Mouse (Mus musculus) embryo, embryonic 11 days (tissue): ENCODE measurements around the gene Mast4.

Source experiments
- DNase-seq: peaks from one replicate; pipeline ENCODE4 v3.0.0-alpha.2; 2015

Gene Mast4

GRCm38 (mm10) chr13:103315113-103315708, 19.1 kb downstream of the Mast4 start:
- no peak for DNase-seq

GRCm38 (mm10) chr13:103308296-103308695, 26.0 kb downstream of the Mast4 start:
- DNase-seq, result no peak

GRCm38 (mm10) chr13:103303826-103304225, 30.5 kb downstream of the Mast4 start:
- DNase-seq, result no peak

GRCm38 (mm10) chr13:103302508-103302907, 31.8 kb downstream of the Mast4 start:
- peak; percentile 15 for DNase-seq

DNA sequence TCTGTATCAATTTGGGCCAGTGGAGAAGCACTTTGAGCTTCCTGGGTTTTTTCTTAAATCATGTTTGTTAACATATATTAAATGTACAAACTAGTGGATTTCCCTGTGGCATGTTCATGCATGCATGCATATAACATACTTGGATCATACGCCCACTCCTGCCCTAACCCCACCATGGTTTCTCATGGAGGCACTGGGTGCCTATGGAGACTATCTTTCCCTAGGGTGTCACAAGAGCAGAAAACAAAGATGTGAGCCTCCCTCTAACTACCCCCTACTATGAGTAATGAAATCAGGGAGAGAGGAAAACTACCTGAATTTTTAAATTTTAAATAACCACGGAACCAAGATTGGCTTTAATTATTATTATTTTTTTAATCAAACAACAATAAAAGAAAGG, 32.2 kb downstream of the Mast4 start:
- DNase-seq, result no peak

GRCm38 (mm10) chr13:103294424-103294823, 39.9 kb downstream of the Mast4 start:
- DNase-seq, result no peak

DNA sequence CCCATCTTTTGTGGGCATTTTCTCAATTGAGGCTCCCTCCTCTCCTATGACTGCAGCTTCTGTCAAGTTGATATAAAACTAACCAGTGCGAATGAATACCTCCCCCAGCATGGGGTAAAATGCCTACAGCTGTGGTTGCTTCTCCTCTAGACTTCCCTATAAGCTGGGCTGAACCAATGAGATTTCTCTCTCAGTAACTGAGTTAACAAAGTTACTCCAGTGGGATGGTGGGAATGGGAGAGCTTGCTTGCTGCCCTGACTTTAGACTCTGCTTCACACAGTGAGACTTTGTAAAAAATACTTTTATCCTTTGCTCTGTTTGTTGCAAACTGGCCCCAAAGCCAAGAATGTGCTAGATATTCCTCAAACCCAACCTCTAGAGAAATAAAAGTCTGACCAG, 41.2 kb downstream of the Mast4 start:
- DNase-seq, result peak; percentile 26

DNA sequence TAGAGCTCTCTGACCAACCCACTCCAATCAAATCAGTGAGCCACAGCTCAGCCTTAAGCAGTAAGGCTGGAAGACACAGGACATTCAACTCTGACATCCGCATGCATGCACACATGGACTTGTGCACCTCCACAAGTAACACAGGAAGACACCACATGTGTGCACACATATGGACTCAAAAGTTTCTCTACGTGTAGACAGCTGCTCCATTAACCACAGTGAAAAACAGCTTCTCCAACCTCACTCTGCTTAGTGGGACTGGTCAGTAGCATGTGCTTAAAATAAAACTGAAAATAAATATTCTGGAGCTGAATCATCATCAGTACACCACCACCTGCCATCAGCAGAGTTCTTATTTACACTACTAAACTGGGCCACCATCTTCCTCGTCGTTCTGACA, 43.2 kb downstream of the Mast4 start:
- no peak for DNase-seq

DNA sequence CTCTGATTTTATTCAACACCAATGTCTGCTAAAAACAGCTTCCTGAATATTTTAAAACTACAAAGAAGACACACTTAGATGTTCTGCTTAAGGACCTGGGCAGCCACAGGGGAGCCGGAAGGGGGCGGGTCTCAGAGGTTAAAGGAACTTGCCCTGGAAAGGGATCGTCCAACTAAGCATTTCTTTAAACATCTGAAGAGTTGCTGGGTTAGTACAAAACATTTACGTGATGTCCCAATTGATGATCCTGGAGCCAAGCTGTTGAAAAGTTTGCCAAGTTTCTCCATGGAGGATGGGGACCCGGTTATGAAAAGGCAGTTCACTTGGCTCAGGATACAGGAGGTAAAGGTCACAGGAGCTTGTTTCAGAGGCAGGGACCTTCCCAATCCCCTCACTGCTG, 48.5 kb downstream of the Mast4 start:
- DNase-seq, result no peak

DNA sequence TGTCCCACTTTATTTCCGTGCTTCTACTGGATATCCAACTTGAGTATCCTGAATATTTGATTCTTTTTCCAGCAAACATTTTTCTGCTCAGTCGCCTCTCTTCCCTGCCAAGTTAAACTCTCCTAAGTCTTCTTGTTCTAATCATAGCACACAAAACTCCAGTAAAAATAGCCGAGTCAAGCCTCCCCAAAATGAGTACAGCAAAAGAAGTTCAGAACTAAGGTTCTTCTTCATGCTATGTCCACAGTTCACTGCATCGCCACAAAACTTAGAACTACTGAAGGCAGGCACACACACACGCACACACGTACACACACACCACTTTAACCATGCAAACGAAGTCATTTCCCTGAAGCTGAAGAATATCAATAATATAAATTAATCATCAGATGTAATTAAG, 49.3 kb downstream of the Mast4 start:
- no peak for DNase-seq

DNA sequence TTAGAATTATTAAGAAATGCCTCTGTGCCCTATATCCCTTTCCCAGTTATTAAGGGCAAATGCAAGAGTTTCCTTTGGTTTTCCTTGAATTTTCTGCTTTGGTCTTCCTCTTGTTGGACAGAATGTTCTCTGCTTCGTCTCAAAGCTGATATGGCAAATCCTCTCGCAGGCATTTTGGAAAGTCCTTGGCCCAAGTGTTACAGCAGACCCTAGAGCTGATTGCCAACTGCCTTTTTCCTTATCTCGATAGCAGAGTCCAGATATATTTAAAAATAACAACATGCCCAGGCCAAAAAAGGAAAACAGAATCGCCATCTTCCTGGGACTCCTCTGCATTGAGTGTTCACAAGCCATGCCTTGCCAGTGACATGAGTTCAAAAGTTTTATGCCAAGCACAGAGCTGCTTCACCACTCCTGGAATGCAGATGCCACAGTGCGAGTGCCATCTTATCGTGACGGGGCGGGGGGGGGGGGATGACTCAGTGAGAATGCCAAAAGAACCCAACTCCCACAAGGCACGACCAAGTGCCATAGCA, 63.4 kb downstream of the Mast4 start:
- DNase-seq, result no peak

DNA sequence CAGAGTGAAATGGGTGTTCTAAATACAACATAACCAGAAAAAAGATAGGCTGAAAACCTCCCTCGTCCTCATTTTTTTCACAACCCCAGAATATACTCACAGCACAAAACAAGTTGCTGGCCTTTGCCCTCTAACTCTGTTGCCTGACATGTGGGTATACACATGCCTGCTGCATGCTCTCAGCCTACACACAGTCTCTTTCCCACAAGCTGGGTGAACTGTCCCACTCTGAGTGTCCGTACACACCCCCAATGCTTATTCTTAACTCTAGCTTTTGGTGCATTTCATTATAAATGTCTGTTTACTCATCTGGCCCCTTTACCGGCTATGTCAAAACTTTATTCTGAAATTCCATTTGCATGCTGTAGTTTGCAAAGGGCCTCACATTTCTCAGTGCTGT, 71.6 kb downstream of the Mast4 start:
- no peak for DNase-seq

GRCm38 (mm10) chr13:103262061-103262460, 72.2 kb downstream of the Mast4 start:
- no peak for DNase-seq

- no peak for DNase-seq
Observed at GRCm38 (mm10) chr13:103260414-103260813, 73.9 kb downstream of the Mast4 start.

DNA sequence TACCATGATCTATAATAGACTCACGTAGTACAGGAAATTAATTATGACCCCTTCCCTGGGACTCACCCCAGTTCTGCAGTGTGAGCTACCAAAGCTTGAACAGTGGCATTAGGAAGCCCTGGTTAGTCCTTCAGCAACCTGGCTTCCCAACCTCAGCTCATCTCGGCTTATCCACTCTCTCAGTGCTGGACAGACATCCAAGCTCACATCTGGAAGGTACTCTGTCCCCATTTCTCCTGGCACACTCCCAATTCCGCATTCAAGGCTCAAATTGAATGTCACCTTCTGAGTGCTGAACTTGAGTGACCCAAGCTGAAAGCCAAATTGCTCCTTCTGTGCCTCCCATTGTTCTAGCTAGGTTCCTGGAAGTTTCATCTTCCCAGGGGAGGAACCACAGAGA, 76.2 kb downstream of the Mast4 start:
- no peak for DNase-seq

- DNase-seq, result no peak
Observed at GRCm38 (mm10) chr13:103254861-103255260, 79.4 kb downstream of the Mast4 start.

- DNase-seq, result no peak
Observed at GRCm38 (mm10) chr13:103253077-103253476, 81.2 kb downstream of the Mast4 start.

GRCm38 (mm10) chr13:103248102-103249054, 85.9 kb downstream of the Mast4 start:
- DNase-seq, result peak; percentile 43

DNA sequence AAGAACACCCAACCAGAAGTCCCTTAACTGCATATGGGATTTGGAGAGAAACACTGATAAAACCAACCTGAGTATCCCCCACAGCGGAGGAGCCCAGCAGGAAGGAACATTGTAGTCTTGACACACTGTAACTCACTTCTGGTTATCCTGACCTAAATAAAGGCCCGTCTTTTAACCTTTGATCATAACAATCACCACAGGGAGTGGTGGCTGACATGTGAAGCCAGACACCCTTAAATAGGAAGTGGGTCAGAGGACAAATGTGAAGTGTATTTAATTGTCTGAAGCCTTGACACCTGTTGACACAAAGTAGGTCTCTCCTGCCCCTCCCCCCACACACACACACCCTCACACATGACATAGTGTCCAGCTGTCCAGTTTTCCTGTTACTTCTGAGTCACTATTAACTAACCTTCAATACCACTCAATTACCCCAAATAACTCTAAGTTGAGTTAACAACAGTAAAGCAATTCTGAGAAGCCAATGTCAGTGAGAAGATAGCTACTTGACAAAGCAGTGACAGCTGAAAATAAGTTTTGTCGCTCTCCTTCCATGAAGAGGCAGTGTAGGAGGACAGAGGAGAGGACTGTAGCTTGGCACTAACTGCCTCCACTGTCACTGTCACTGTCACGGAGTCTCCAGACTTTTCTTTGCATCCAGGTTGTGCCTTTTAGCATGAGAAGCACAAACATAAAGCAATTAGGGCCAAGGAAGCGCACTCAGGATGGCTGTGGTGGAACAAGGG, 87.2 kb downstream of the Mast4 start:
- no peak for DNase-seq

- DNase-seq, result no peak
Observed at GRCm38 (mm10) chr13:103245431-103245830, 88.9 kb downstream of the Mast4 start.

- DNase-seq, result no peak
Observed at GRCm38 (mm10) chr13:103244053-103244452, 90.2 kb downstream of the Mast4 start.

DNA sequence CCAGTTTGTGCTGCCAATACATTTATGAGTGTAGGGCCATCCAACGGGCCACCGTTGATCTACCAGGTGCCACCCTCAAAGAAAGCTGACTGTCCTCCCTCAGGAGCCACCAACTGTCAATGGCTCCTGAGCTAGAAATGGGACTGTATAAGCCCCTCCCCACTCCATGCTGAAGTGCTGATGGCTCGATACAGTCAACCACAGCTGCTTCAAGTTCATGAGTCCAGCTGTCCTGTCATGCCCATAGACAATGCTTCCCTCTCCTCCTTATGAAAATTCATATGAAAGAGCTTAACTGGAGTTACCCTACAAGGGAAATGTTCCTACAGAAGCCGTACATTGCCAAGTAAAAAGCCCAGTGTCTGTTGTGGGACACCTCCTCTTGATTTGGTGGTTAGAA, 93.2 kb downstream of the Mast4 start:
- DNase-seq, result no peak

- DNase-seq, result no peak
Observed at GRCm38 (mm10) chr13:103239654-103240053, 94.6 kb downstream of the Mast4 start.
